Mouse (Mus musculus) spleen, postnatal 36 days (tissue): ENCODE measurements around the gene Hexim2.

ENCODE experiments used
- DNase-seq, 2 experiments: peaks; one replicate each; pipeline ENCODE4 v3.0.0; 2022; ENCODE audit warnings: low spot score in 2 of 2, mixed read lengths in 1 of 2

The Hexim2 gene

DNA sequence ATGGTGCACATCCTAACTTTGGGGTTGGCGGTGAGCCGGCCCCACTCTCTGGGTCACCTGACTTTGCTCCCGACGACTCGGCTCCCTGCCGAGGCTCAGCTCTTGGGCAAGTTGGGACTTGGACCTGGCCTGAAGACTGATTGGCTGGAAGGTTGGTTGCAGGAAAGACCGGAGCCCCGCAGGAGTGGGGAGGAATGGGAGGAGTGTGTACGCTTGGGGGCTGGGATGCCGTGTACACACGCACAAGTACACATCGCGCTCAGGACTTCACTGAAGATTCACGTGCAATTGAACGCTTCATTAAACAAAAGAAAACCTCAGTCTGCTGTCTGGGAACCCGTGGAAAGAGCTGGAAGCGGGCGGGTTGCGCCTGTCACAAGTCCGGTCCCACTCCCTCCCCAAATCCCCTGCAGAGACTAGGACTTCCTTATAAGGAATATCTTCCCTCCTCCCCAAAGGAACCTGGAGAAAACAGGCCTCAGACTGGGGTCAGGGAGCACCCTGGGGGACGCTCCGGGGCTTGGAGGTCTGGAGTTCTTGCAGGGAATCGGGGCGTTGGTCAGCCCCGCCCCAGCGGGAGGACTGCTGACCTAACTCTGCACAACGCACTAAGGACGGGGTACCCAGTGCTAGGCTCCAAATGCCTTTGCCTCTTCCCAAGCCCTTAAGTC, 20.2 kb upstream of the Hexim2 start:
- no peak for DNase-seq

DNA sequence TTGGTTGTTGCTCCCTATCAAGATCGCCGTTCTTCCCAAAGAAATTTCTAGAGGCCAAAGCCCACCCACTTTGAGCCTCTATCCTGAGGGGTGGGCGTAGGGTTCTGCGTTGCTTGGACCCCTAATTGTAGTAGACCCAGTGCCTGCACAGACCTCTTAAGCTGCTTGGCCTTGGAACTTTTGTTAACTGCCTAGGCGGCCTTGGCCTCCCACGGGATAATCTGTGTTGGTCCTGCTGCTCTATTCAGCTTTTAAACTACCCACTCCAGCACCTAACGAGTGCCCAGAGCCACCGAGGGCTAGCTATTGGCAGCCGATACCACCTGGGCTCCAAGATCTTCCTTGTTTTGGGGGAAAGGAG, 19.7 kb upstream of the Hexim2 start:
- no peak for DNase-seq

DNA sequence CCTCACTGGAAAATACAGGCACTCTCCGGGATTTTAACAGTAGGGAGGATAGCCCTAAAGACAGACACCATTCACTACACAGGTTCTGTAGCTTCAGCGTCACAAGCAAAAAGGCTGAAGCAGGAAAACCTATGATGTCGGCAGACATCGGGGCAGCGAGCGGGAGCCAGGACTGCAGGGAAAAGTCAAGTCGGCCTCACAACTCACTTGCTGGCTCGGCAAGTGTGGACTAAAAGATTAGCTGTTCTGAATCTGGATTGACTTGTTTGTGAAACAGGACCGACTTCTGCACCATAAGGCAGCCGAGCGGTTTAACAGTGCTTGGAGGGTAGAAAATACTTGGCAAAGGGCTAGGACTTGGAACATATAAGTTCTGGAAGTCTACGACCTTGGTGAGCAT, 19.2 kb upstream of the Hexim2 start:
- no peak for DNase-seq

- DNase-seq = no peak
These were observed 18.5 kb upstream of the Hexim2 start for GRCm38 (mm10) chr11:103113771-103114170.

DNA sequence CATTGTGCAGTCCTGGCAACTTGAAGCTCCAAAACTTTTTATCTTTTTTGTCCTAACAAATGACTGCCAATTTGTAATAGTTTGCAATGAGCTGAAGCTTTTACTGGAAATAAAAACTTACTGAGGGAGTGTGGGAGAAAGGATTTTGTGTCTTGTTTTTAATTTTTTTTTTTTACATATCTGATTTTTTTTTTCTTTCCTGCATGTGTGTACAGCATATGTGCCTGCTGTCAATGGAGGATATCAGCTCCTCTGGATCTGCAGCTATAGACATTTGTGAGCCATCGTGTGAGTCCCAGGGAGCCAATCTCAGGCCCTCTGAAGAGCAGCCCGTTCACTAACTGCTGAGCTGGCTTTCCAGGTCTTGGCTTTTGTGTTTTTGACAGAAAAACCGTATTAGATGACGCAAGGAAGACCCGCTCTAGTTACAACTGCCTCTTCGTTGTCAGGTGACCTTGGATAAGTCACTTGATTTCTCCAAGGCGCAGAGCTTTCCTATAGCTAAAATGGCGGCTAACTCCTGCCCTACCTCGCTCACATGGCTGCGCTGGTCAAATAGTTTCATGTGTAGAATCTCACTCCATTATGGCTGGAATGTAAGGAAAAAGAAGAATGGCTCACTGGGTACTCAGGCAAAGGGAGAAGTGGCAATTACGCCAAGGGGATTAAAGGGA, 17.8 kb upstream of the Hexim2 start:
- no peak for DNase-seq

GRCm38 (mm10) chr11:103115163-103116007, 16.8 kb upstream of the Hexim2 start:
- peak; percentile 83 to 87 for DNase-seq

DNA sequence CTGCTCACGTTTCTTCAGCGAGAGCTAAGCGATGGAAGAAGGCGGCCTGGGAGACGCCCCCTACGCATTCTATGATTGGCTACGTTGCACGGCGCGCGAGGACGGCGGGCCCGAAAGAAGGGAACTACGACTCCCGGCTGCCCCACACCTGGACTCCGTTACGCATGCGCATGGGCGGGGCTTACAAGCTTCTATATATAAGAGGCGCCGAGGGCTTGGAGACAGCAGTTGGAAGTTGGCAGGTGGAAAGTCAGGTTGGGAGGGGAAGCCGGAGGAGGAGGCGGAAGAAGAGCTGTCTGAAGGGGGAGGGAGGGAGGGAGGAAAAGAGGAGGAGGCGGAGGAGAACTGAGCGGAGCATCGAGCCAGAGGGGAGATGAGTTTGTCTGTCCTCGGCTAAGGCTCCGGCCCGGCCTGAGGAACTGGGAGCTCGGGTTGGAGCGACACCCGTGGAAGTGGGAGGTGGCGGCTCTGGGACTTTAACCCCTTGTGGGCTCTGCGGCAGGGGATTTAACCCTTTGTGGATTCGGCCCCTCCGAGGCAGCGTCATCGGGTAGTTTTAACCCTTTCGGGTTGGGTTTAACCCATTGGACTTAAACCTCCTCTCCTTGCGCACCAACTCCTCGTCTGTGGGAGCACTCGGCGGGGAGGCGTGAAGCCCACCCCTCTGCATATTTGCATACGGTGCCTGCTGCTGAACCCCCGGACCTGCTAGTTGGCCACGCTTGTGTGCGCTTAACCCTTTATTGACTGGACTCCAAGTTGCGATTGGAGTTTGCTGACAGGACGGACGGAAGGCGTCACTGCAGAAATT, 16.0 kb upstream of the Hexim2 start, which contains the start of gene Hexim1:
Gene Hexim1 (plus strand): TSS at position 224 of the 811 bp plus-strand sequence.
- DNase-seq = peak; percentile 100

GRCm38 (mm10) chr11:103116959-103117590, 15.2 kb upstream of the Hexim2 start:
- peak; percentile 80 to 84 for DNase-seq

DNA sequence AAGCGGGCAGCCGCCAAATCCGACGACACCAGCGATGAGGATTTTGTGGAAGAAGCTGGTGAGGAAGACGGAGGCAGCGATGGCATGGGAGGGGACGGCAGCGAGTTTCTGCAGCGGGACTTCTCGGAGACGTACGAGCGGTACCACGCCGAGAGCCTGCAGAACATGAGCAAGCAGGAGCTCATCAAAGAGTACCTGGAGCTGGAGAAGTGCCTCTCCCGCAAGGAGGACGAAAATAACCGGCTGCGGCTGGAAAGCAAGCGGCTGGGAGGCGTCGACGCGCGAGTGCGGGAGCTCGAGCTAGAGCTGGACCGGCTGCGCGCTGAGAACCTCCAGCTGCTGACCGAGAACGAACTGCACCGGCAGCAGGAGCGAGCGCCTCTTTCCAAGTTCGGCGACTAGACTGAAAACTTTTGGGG, 14.6 kb upstream of the Hexim2 start:
- no peak for DNase-seq

DNA sequence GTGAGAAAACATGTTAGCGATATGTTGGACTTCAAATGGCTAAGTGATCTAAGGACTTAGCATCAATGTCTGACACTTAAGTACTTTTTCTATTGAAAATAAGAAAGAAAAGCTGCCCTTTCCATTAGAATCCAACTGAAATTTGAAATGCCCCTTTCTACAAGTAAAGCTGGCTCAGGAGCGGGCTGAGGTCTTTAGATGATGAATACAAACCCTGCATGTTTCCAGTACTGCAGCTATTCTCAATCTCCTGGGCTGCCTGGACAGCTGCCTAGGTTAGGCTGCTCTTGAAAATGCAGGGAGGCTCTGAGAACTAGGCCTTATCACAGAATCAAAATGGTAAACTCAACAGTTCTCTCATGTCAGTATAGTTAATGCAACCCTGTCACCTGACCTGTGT, 13.4 kb upstream of the Hexim2 start:
- DNase-seq = no peak

DNA sequence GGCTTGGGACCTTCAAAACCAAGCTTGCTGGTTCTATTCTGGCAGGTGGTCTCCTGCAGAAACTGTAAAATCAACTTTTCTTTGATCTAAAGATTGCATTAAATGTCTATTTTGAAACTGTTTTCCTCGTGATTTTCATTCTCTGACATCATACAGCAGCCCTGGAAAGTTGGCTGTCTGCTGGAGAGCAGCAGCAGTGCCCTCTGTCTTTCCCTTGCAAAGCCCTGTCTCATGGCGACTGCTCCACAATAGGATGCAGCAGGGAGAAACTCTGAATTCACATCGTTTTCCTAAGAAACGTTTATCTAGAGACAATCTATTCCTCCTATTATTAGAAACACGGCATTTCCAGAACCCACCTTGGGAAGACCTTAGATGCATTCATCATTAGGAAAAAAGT, 12.6 kb upstream of the Hexim2 start:
- no peak for DNase-seq

DNA sequence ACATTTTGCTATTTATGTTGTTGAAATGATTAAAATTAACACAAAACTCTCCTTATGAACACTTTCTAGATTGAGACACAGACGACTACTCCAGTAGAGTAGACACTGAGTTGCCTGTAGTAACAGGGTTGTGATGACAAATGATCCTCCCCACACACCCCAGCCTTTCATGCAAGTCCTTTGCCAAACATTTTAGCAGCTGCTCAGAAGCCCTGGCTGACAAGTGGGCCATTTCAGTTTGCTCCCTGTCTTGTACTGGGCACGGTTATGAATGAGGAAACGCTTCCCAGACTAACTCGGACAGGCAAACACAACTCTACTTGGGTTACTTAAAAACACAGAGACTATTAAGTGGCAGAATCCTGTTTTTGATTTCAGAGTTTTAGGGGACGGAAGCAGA, 11.9 kb upstream of the Hexim2 start:
- DNase-seq = no peak

DNA sequence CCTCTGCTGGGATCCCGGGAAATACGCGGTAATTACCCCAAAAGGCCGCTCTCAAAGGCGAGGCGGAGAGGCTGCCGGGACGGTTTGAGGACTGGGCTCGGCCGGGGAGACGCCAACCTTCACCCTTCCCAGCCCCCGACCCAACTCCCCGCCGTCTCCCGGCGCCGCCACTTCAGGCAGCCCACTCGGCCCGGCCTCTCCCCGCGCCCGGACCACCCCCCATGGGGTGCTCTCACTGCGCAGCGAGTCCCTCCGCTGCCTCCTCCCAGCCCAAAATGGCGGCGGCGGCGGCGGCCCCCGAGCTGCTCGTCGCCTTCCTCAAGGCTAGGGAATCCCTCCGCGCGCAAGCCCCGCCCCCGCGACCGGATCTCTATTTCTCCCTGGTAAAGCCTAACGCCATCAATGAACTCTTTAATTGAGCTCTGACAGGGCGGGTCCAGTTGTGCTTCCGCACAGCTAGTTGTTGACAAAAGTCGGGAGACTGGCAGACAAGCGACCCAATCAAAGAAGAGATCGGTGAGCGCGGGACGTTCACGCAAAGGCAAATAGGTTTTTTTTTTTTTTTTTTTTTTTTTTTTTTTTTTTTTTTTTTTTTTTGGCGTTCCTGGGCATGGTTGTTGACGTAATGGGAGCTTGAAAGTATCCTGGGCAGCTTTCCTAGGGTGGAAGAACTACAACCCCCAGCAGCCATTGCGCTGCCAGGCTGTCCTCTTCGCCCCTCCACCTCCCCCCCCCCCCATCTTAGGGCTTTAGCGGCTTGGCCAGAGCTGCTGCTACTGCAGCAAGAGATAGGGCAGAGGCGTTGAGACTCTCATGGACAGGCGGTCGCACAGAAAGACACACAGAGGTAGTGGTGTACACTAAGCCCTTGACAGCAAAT, 587 bp downstream of the Hexim2 start:
- peak; percentile 99 to 100 for DNase-seq

GRCm38 (mm10) chr11:103133456-103134185, 1.4 kb downstream of the Hexim2 start:
- no peak for DNase-seq

DNA sequence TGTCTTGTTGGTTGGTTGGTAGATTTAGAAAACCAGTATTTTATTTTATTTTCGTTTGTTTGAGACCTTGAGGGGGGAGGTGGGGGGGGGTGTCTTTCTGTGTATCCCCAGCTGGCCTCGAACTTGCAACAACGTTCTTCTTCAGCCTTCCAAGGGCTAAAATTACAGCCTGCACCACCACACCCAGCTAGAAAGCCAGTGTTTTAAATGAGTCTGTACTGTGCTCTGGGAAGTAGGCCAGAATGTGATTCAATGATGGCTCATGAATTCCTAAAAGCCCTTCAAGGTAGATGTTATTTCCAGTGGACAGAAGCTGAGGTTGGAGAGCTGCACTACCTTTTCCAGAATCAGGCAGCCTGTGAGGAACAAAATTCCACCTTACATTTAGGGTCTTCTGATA, 2.0 kb downstream of the Hexim2 start:
- no peak for DNase-seq

DNA sequence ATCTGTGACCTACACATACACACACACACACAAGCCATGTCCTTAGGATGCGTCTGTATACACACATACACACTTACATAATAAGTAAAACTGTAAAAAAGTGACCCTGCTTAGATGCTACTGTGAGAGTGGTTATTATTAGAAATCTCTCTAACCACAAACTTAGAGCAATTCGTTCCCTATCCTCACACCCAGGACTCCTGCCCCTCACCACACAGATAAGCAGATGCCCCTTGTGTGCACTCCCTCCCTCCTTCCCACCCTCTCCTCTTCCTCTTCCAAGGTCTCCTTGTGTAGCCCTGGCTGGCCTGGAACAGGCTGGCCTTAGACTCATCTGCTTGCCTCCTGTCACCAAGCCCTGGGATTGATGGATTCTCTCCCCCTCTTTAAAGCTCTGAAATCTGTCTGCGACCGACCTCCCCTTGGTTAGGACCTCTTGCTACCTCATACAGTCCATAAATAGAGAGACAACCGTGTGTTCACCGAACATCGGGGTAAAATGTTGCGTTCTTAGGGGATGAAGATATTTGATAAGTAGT, 3.9 kb downstream of the Hexim2 start:
- no peak for DNase-seq

DNA sequence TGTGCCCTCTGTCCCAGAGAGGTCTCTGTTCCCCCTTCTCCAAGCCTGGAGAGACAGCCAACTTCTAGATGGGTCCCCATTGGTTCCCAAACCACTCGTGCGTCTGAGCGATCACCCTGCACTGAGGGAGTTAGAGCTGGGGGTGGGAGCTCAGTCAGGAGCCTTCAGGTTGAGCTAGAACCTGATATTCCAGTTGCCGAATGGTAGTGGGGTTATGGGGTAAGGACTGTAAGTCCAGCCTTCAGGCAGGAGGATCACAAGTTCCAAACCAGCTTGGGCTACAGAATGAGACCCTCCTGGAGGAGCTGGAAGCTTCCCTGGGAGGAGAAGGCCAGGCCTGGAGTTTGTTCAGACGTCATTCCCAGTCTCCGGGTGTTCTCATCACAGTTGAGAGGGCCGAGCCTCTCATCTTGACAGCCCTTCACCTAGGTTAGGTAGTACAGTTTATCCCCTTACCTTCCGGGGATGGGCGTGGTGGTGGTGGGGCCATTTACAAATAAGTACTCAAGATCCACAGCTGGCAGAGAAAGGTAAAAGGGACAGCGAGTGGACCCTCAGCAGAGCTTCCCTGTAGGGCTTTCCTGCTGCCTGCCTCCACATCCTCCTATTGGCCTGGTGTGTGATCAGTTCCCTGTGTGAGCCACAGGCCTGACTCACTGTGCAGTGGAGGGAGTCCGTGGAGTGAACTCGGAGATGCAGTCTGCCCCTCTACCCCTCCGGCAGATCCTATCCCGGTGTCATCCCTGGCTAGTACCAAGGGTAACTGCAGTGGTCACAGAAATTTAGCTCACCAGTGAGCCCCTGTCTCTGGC, 7.9 kb downstream of the Hexim2 start:
- DNase-seq = no peak

DNA sequence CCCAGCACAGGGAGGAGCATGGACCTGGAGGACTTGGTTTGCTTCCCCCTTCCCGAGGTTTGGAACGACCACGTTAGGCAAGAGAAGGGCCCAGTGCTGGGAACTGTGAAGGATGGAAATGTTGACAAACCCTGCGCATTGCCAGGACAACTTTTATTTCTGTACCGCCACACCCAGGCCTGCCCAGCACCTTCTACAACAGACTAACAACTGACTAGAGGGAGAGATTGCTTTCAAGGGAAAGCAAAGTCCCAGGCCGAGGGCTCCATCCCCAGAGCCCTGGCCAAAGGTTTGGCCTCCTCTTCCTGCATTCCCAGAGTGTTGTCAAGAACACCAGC, 8.5 kb downstream of the Hexim2 start:
- no peak for DNase-seq
